Mouse (Mus musculus) lung, adult 10 weeks (tissue): ENCODE measurements around the gene Mier3. TPM values are rescaled to one million over a fixed set of nuclear protein-coding genes. Genes with fewer than 3 reads are reported as not detected.

Experiments used
- polyA plus RNA-seq: library from polyadenylated mRNA; stranded (reverse); fragments of 350-450 nt; fragmentation: Illumina TruSeq; extraction: RNeasy Lipid Tissue Mini Kit (QIAGEN cat#74804); gene quantifications from one replicate; pipeline ENCODE4 v1.2.3, GENCODE M21; 2014; ENCODE audit warnings: low read depth, low replicate concordance; ENCODE audit not compliant: insufficient read depth

Gene Mier3
- 4.8 TPM for polyA plus RNA-seq

GRCm38 (mm10) chr13:111680679-111681078 is at the start of gene Mier3:
Gene Mier3 (plus strand): TSS chr13:111680979.

Other genes with a start within 250 kb of the Mier3 start
- gene Gpbp1, start 190.9 kb upstream of the Mier3 start, polyA plus RNA-seq, result 49.4 TPM
- not detected for gene Gm49496, start 131.0 kb upstream of the Mier3 start, polyA plus RNA-seq
- not detected for gene Gm10198, start 88.2 kb upstream of the Mier3 start, polyA plus RNA-seq
- 6.3 TPM for gene Map3k1, start 128.0 kb downstream of the Mier3 start, polyA plus RNA-seq